Comparison of ENCODE assay signal across 9 mouse cellular contexts in genomic region chr1:93072279-93072865, GRCm38 (mm10). TPM values are rescaled to one million over a fixed set of nuclear protein-coding genes. Genes with fewer than 3 reads are reported as not detected.
DNase-seq lines count a peak whose midpoint lies in the region; ATAC-seq and TF ChIP-seq lines count a peak whose summit lies in the region.
"Had no signal": no experiment of that assay in that cellular context is flagged by ENCODE, and none has a peak within 500 bp of the region (broad histone marks: within the 10 kb centered on the region; RNA-seq: fewer than 3 reads in every experiment).

No protein-coding gene starts in this region.

- no peak overlapping the region for H3K4me3 ChIP-seq in lung, postnatal 0 days (ENCODE audit: low read depth, low read length)
- H3K4me3 ChIP-seq: embryonic facial prominence, embryonic 12.5 days had no signal

- TF ChIP-seq CTCF in lung, postnatal 0 days (IDR thresholded peaks at IDR 0.05): peak; percentile 71

- DNase-seq in adrenal gland, postnatal 14 days: peak; percentile 52
- no peak for DNase-seq in adrenal gland, postnatal 25 days
- DNase-seq in kidney, postnatal 10 days: peak; percentile 32
- DNase-seq in kidney, adult 11 months: no peak
- peak; percentile 11 for DNase-seq in adipocyte (ENCODE audit: low spot score)
- DNase-seq in lung, postnatal 0 days (ENCODE audit: low spot score): peak; percentile 48
- no peak for DNase-seq in ovary, postnatal 36 days (ENCODE audit: low spot score)
- no peak for DNase-seq in cerebellum, adult 18-20 months

- H3K36me3 ChIP-seq in lung, postnatal 0 days (ENCODE audit: insufficient read depth, low read length): no peaks in the 10 kb centered on the region

- no peak for ATAC-seq in lung, postnatal 0 days

- H3K4me1 ChIP-seq in lung, postnatal 0 days (ENCODE audit: insufficient read depth, low read depth, low read length): no peaks in the 10 kb centered on the region
- H3K4me1 ChIP-seq: embryonic facial prominence, embryonic 12.5 days had no signal

- 74% methylated on average over 2 of the region's 2 CpGs for WGBS in lung, postnatal 0 days

- no peak for TF ChIP-seq EP300 in lung, postnatal 0 days (IDR thresholded peaks at IDR 0.05)

- H3K9ac ChIP-seq in lung, postnatal 0 days (replicated peaks; ENCODE audit: low read depth): no peak overlapping the region
- H3K9ac ChIP-seq: embryonic facial prominence, embryonic 12.5 days had no signal

- no peak overlapping the region for H3K4me2 ChIP-seq in lung, postnatal 0 days (replicated peaks; ENCODE audit: low read depth, low read length)
- H3K4me2 ChIP-seq: embryonic facial prominence, embryonic 12.5 days had no signal

- H3K27me3 ChIP-seq in lung, postnatal 0 days (replicated peaks; ENCODE audit: insufficient read depth, low read length): no peaks in the 10 kb centered on the region
- H3K27me3 ChIP-seq: embryonic facial prominence, embryonic 12.5 days had no signal

- no peak overlapping the region for H3K27ac ChIP-seq in lung, postnatal 0 days (ENCODE audit: low read length)
- H3K27ac ChIP-seq: embryonic facial prominence, embryonic 12.5 days had no signal

- no peaks in the 10 kb centered on the region for H3K9me3 ChIP-seq in lung, postnatal 0 days (ENCODE audit: low read length)
- H3K9me3 ChIP-seq: embryonic facial prominence, embryonic 12.5 days had no signal

RNA-seq across cellular contexts. Expression of gene Kif1a, which starts 29.4 kb away (rescaled TPM):
- 18.5 and 25.5 TPM in 2 replicates for total RNA-seq in adrenal gland, postnatal 14 days (2021)
- total RNA-seq in adrenal gland, postnatal 25 days (2021): 15.6 and 26.0 TPM in 2 replicates
- polyA plus RNA-seq in lung, postnatal 0 days (2015; fragmentation: Nextera tagmentation; extraction: Ambion mirVana): 3.2 and 4.4 TPM in 2 replicates

Comparison
In these comparisons a context has a peak if more than half of its experiments do, and no peak if none do; other contexts are left out.
1. DNase-seq: peak in adrenal gland, postnatal 14 days (single experiment), kidney, postnatal 10 days (single experiment), adipocyte (single experiment) and lung, postnatal 0 days (single experiment); none in adrenal gland, postnatal 25 days (single experiment), kidney, adult 11 months (single experiment), ovary, postnatal 36 days (single experiment) and cerebellum, adult 18-20 months (0 of 2).